Mouse (Mus musculus): ENCODE data around the gene Il9. TPM values are rescaled to one million over a fixed set of nuclear protein-coding genes. Genes with fewer than 3 reads are reported as not detected.

Il9 gene
- polyA plus RNA-seq, 1 experiment = not detected

GRCm38 (mm10) chr13:56462791-56463190 is 19.3 kb downstream of the Il9 start:
- Histone ChIP-seq H3K4me3 (ENCODE audit: low read depth, low read length) (no peak overlapping the region), H3K4me1 (ENCODE audit: control insufficient read depth, insufficient read depth, insufficient read length, low read length) (peaks cover 9% of the 10 kb centered on the region), H3K36me3 (ENCODE audit: control insufficient read depth, insufficient read depth, low read length) (no peaks in the 10 kb centered on the region), H3K27ac (ENCODE audit: insufficient read depth, low read depth, low read length) (peak overlapping the region; percentile 8; the same call in 1 of the 2 replicates), H3K27me3 (ENCODE audit: control insufficient read depth, insufficient read depth, low read length) (no peaks in the 10 kb centered on the region)
- WGBS = 91% methylated on average over 4 of the region's 4 CpGs
- no peak for TF ChIP-seq POLR2A (IDR thresholded peaks at IDR 0.05; ENCODE audit: low read depth, low read length)
- no peak for TF ChIP-seq CTCF (IDR thresholded peaks at IDR 0.05; ENCODE audit: extremely low read depth, insufficient read length, insufficient replicate concordance, low read depth, low read length)

- Histone ChIP-seq H3K4me3 (ENCODE audit: low read depth, low read length) (no peak overlapping the region), H3K27me3 (ENCODE audit: control insufficient read depth, insufficient read depth, low read length) (no peaks in the 10 kb centered on the region), H3K4me1 (ENCODE audit: control insufficient read depth, insufficient read depth, insufficient read length, low read length) (peaks cover 13% of the 10 kb centered on the region), H3K27ac (ENCODE audit: insufficient read depth, low read depth, low read length) (no peak overlapping the region), H3K36me3 (ENCODE audit: control insufficient read depth, insufficient read depth, low read length) (no peaks in the 10 kb centered on the region)
- no peak for TF ChIP-seq CTCF (IDR thresholded peaks at IDR 0.05; ENCODE audit: extremely low read depth, insufficient read length, insufficient replicate concordance, low read depth, low read length)
- TF ChIP-seq POLR2A (IDR thresholded peaks at IDR 0.05; ENCODE audit: low read depth, low read length) = no peak
- WGBS = 67% methylated on average over 4 of the region's 4 CpGs
Measured at GRCm38 (mm10) chr13:56461460-56461859, 20.6 kb downstream of the Il9 start.

GRCm38 (mm10) chr13:56458001-56458400 is 24.0 kb downstream of the Il9 start:
- Histone ChIP-seq H3K4me1 (ENCODE audit: control insufficient read depth, insufficient read depth, insufficient read length, low read length) (peaks cover 4% of the 10 kb centered on the region; the same call in 1 of the 2 replicates), H3K27ac (ENCODE audit: insufficient read depth, low read depth, low read length) (no peak overlapping the region), H3K36me3 (ENCODE audit: control insufficient read depth, insufficient read depth, low read length) (no peaks in the 10 kb centered on the region), H3K4me3 (ENCODE audit: low read depth, low read length) (no peak overlapping the region), H3K27me3 (ENCODE audit: control insufficient read depth, insufficient read depth, low read length) (no peaks in the 10 kb centered on the region)
- 13% methylated on average over 9 of the region's 9 CpGs for WGBS
- no peak for TF ChIP-seq POLR2A (IDR thresholded peaks at IDR 0.05; ENCODE audit: low read depth, low read length)
- no peak for TF ChIP-seq CTCF (IDR thresholded peaks at IDR 0.05; ENCODE audit: extremely low read depth, insufficient read length, insufficient replicate concordance, low read depth, low read length)

- Histone ChIP-seq H3K36me3 (ENCODE audit: control insufficient read depth, insufficient read depth, low read length) (no peaks in the 10 kb centered on the region), H3K4me1 (ENCODE audit: control insufficient read depth, insufficient read depth, insufficient read length, low read length) (no peaks in the 10 kb centered on the region), H3K4me3 (ENCODE audit: low read depth, low read length) (no peak overlapping the region), H3K27me3 (ENCODE audit: control insufficient read depth, insufficient read depth, low read length) (no peaks in the 10 kb centered on the region), H3K27ac (ENCODE audit: insufficient read depth, low read depth, low read length) (no peak overlapping the region)
- 35% methylated on average over 8 of the region's 8 CpGs for WGBS
- no peak for TF ChIP-seq POLR2A (IDR thresholded peaks at IDR 0.05; ENCODE audit: low read depth, low read length)
- TF ChIP-seq CTCF (IDR thresholded peaks at IDR 0.05; ENCODE audit: extremely low read depth, insufficient read length, insufficient replicate concordance, low read depth, low read length) = no peak
Measured at GRCm38 (mm10) chr13:56450035-56450434, 32.0 kb downstream of the Il9 start.

- H3K4me3 ChIP-seq (ENCODE audit: low read depth, low read length) = no peak overlapping the region
- no peak for TF ChIP-seq POLR2A (IDR thresholded peaks at IDR 0.05; ENCODE audit: low read depth, low read length)
- no peak for TF ChIP-seq CTCF (IDR thresholded peaks at IDR 0.05; ENCODE audit: extremely low read depth, insufficient read length, insufficient replicate concordance, low read depth, low read length)
- H3K36me3 ChIP-seq (ENCODE audit: control insufficient read depth, insufficient read depth, low read length) = no peaks in the 10 kb centered on the region
- H3K27me3 ChIP-seq (ENCODE audit: control insufficient read depth, insufficient read depth, low read length) = no peaks in the 10 kb centered on the region
- H3K27ac ChIP-seq (ENCODE audit: insufficient read depth, low read depth, low read length) = no peak overlapping the region
- no peaks in the 10 kb centered on the region for H3K4me1 ChIP-seq (ENCODE audit: control insufficient read depth, insufficient read depth, insufficient read length, low read length)
- 38% methylated on average over 10 of the region's 10 CpGs for WGBS
Measured at GRCm38 (mm10) chr13:56449239-56450030, 32.6 kb downstream of the Il9 start.

- no peaks in the 10 kb centered on the region for H3K36me3 ChIP-seq (ENCODE audit: control insufficient read depth, insufficient read depth, low read length)
- TF ChIP-seq POLR2A (IDR thresholded peaks at IDR 0.05; ENCODE audit: low read depth, low read length) (no peak), CTCF (IDR thresholded peaks at IDR 0.05; ENCODE audit: extremely low read depth, insufficient read length, insufficient replicate concordance, low read depth, low read length) (no peak)
- WGBS = 88% methylated on average over 6 of the region's 6 CpGs
Measured at GRCm38 (mm10) chr13:56444996-56445395, 37.0 kb downstream of the Il9 start.

GRCm38 (mm10) chr13:56444112-56444511 is 37.9 kb downstream of the Il9 start:
- peaks cover 5% of the 10 kb centered on the region; the same call in 1 of the 2 replicates for H3K27me3 ChIP-seq (ENCODE audit: control insufficient read depth, insufficient read depth, low read length)
- WGBS = 75% methylated on average over 3 of the region's 3 CpGs
- no peak for TF ChIP-seq CTCF (IDR thresholded peaks at IDR 0.05; ENCODE audit: extremely low read depth, insufficient read length, insufficient replicate concordance, low read depth, low read length)
- 0 out of 2 replicates have a peak overlapping the region, but pooled peaks have one; percentile 66 for H3K27ac ChIP-seq (ENCODE audit: insufficient read depth, low read depth, low read length)
- H3K4me1 ChIP-seq (ENCODE audit: control insufficient read depth, insufficient read depth, insufficient read length, low read length) = peaks cover 2% of the 10 kb centered on the region; the same call in 1 of the 2 replicates
- H3K4me3 ChIP-seq (ENCODE audit: low read depth, low read length) = no peak overlapping the region
- H3K36me3 ChIP-seq (ENCODE audit: control insufficient read depth, insufficient read depth, low read length) = no peaks in the 10 kb centered on the region

More at GRCm38 (mm10) chr13:56444996-56445395, 37.0 kb downstream of the Il9 start:
- Histone ChIP-seq H3K27ac (ENCODE audit: insufficient read depth, low read depth, low read length) (no peak overlapping the region), H3K27me3 (ENCODE audit: control insufficient read depth, insufficient read depth, low read length) (no peaks in the 10 kb centered on the region), H3K4me3 (ENCODE audit: low read depth, low read length) (no peak overlapping the region), H3K4me1 (ENCODE audit: control insufficient read depth, insufficient read depth, insufficient read length, low read length) (peaks cover 2% of the 10 kb centered on the region; the same call in 1 of the 2 replicates)
